Mouse (Mus musculus): ENCODE measurements at regions not wholly inside any gene's neighbourhood (a gene's known extent, or its start where the extent isn't known, plus 50 kb on each side); places are given as distances from the start of the nearest gene placed in this dataset.
"Not testable (repeated sequence)": the region's sequence is repeated elsewhere in the genome, so short reads cannot be mapped to it uniquely, and the experiment has no call there.

DNA sequence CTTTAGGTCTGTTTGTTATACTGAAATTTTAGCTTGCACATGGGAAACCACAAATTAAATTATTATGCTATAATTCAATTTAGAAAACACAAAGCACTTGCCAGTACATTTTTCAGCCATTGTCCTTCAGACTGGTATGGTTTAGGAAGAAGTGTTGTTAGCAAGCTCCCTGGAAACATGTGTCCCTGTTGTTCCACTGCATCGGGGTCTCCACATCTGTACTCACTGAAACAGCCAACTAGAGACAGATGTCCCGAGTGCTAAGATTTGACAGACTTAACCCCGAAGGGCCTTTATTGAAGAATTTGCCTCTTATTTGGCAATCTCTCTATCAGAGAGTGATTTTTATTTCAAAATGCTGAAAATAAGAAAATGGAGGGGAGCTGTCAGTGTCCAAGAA is 362.6 kb downstream of the Rfpl4b start:
- DNase-seq, result no peak

DNA sequence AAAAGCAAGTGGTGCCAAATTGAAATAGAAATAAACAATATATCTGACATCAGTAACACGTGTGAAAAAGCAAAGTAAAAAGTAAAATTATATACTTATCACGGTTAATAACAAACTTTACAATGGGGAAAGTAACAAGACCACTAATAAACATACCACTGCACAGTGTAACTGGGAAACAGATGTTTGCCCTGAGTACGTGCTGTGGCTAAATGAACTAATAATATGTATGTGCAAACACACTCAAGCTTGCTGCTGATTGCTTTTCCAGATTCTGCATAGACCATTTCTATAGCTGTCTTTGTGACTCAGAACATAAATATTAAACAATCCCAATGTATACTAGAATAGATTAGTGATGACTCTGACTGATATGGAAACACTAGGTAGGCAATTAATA is 363.2 kb downstream of the Rfpl4b start:
- no peak for DNase-seq

DNA sequence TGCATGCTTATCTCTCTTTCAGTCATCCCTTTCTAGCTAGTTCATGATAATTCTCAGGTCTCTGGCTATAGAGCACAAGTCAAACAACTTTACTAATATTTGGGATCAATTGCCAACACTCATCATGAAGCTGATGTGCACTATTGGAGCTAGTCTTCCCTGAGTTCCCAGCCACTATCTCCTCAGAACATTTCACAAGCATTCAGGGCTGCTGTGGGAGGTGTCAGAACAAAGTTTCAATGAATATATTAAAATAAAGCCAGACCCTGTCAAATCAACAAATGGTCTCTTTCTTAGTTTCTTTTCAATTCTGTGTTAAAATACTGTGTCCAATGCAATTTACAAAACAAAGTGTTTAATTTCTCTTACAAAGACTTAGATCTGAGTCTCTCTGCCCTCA is 364.8 kb downstream of the Rfpl4b start:
- DNase-seq, result no peak

DNA sequence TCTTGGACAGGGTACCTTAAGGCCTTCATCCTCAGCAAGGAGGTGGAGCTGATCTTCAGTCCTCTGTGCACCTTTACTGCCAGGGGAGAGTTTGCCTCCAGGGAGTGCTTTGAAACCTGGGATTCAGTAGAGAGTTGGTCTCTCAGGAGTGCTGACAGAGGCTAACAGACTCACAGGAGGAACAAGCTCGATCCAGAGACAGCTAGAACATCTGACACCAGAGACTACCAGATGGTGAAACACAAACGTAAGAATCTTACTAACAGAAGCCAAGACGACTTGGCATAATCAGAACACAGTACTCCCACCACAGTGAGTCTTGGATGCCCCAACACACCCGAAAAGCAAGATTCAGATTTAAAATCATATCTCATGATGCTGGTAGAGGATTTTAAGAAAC is 372.3 kb downstream of the Rfpl4b start:
- DNase-seq, result no peak

DNA sequence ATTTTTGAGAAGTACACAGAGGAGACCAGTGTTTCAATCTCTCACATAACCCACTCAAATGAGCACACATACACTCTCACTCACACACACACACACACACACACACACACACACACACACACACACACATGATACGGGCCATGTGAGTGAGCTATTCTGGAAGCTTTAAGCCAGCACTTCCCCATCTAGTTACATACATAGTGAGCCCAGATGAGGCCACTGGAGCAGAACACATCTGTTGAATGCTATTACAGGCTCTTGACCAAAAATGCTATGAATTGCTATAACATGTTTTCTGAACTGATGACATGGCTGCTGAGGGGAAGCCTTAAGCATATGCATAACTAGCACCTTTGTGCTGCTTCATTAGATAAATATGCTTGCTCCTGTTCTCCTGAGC is 373.9 kb downstream of the Rfpl4b start:
- DNase-seq, result no peak

DNA sequence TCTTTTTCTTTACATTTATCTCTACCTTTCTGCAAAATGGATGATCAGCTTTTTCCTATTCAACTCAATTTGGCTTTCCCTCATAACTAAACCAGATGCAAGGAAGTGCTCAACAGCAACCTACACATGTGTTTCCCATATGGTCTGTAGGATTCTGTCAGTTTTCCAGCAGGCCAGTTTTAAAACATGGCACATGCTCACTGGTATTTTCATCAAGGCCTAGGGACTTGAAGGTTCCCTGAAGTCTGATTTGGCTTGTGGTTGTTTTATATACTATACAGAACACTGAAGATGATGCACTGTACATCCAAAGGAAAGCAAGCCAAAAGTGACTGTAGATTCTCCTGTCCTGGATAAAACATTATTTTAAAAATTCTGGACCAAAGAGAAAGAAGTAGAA is 374.3 kb downstream of the Rfpl4b start:
- DNase-seq, result no peak

DNA sequence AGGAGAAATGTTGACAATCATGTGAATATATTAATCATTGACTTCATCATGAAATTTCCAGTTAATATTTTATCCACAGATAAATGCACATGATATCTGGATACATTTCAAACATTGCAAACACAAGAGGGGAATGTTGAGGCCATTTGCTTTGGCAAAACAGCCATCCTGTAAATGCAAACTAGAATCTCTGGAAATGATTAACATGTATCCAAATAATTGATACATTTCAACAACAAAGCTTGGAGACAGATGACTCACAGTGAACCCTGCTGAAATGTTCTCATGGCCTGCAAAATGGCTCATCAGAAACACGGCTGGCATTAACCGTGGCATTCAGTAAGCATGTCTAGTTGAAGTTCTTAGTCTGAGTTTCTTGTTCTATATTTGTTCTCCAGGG is 382.3 kb downstream of the Rfpl4b start:
- no peak for DNase-seq

DNA sequence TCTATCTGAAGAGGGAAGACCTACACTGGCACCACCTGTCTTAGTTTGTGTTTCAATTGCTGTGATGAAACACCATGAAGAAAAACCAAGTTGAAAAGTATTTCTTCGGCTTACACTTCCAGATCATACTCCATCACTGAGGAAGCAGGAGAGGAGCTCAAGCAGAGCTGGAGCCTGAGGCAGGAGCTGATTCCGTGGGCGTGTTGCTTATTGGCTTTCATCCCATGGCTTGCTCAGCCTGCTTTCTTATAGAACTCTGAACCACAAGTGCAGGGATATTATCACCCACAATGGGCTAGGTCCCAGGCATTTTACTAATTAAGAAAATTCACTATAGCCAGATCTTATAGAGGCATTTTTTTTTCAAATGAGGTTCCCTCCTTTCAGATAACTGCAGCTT is 384.7 kb downstream of the Rfpl4b start:
- no peak for DNase-seq

DNA sequence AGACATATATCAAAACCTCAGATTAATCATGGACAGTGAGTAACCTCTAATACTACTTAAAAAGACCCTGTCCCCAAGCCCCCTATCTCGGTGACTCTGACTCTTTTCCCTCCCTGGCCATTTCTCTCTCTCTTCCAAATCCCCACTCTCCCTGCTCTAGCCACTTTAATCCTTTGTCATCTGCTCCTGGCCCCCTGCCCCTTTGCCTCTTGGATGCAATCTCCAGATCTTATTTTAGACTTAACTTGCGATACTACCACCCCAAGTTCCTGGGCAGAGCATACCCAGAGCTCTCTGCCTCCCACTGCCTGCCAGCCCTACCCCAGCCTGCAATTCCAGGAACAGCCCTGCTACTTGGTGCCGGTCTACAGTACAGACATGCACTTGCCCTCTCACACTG is 400.0 kb downstream of the Rfpl4b start:
- no peak for DNase-seq

DNA sequence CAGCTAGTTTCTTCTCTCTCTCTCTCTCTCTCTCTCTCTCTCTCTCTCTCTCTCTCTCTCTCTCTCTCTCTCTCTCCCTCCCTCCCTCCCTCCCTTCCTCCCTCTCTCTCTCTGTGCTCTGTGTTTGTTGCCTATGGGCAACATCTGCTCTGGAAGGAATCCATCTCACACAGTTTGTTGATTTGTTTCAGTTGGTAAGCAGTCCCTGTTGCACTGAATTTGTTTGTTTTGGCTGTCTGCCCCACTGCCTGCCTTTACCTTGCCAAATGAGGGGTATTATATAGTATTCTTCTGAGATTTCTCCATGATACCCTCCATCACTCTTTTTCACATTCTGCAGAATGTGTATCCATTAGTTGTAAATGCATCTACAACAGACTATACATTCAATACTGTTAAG is 401.8 kb downstream of the Rfpl4b start:
- no peak for DNase-seq

DNA sequence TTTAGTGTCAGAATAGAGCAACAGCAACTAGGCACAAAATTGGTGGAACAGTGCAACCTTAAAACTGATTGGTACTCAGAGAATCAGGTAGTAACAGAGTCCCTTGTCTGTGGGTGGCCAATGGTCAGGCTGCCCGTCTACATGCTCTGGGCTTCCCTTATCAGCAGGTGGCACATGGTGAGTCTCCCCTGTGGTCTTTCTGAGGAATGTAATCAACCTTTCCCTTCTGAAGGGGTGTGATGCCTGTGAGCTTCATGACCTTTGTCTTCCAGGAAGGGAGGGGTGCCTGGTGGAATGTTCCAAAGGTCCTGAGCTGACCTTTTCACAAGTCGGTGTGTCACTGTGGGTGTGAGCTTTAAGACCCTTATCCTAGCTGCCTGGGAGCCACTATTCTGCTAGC is 438.4 kb downstream of the Rfpl4b start:
- no peak for DNase-seq

DNA sequence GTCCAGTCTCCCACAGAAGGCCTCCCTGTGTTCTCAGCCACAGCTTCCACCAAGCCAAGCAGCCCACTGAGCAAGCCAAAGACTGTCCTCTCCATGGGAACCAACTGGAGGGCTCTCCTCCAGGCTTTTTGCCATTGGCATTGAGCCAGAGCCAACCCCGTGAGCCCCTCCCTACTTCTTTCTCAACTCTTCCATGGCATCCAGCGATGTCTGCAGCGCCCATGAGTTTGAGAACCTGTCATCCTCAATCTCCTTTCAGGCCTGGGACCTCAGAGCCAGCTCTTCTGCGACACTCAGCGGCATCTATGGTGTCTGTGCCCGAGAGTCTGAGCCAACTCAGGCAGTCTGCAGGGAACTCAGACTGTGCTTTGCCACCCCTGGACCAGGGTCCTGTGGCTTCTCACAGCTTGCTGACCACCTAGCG is 439.7 kb downstream of the Rfpl4b start:
- peak; percentile 26 for DNase-seq

DNA sequence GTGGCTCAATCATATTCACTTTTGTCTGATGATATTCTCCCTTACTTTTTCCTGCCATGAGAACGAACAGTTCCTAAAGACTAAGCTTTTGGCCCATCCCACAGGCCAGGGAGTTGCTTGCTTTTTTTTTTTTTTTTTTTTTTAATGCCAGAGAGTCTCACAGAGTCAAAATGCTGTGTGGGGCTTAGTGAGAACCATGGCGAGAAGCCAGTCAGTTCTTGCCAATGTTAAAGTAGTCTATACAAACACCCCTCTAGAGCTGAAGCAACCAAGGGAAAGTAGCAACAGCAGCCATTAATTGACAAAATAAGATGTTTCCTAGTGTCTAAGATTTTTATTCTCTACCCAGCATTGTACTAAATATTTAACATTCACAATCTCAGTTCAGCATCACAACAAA is 441.2 kb downstream of the Rfpl4b start:
- DNase-seq, result peak; percentile 17

DNA sequence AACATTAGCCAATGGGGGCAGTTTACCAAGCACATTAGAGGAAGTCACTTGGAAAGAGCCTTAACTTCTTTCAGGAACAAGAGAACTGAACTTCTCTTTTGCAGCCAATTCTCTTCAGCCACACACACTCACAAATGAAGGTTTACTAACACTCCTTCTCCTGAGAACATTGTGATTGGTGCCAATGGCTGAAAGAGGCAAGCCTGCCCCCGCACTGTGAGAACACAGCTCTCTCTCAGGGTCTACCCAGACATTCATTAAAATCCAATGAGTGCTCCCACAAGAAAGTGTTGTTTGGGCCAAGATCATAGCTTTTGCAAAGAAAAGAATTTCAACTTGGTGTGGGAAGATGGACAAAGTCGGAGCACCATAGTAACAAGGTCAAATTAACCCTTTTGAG is 454.8 kb downstream of the Rfpl4b start:
- no peak for DNase-seq

DNA sequence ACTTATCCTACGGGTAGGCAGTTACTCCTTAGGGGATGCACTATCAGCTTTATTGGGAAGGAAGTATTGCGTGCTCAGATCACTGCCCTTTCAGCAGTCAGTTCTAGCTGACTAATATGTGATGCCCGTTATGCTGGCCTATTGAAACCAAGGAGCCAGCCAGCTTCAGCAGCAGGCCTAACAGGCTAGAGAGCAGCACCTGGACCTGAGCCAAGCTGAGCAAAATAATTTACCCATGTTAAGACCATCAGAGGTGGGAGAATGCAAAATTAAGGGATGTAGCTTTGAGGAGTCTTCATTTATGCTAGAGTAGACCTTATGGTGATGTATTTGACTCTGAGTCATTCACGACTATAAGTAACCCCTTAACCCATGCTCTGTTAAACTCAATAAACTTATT is 456.7 kb downstream of the Rfpl4b start:
- DNase-seq, result no peak

DNA sequence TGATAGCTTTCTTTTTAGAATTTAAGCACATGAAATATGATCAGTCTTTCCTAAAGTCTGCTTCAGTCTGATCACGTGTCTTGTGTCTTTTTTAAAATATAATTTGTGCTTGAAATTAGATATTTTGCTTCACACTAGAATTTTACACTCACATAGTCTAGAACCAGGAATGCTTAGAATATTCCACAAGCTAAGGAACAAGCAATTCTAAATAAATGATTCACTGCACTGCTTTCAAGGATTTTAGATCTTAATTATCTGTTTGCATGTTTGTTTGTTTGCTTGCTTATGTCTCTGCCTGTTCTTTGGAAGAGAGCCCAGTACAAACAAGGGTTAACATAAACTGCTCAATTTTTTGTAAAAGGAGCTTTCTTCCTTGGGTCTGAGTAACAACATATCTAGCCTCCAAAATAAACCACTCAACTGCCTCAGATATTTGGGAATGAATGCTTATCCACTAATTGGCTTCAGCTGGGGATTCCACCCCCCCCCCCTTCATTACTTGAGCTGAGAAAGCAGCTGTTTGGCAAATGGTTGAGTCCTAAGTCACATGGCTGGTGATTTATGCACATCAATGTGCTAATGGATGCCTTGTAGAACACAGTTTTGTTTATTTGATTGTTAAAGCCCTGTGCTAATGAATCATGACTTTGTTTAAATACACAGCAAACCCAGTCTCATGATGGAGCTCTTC is 463.9 kb downstream of the Rfpl4b start:
- no peak for DNase-seq

DNA sequence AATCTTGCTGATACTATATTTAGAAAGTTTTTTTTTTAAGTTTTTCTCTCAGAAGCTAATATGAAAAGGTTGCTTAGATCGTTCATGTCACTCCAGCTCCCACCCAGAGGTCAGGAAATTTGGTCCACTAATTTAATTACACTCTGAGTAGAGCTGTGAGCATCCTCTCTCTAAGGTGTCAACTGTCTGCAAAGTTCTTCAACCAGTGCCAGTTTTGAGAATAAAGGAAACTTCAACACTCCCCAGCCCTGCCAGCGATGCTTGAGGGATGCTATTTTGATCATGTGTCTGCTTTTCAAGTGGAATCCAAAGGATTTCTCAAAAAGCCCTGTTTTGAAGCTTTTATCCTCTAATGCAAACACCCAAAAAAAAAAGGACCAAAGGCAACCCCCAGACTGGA is 467.6 kb downstream of the Rfpl4b start:
- DNase-seq, result no peak

DNA sequence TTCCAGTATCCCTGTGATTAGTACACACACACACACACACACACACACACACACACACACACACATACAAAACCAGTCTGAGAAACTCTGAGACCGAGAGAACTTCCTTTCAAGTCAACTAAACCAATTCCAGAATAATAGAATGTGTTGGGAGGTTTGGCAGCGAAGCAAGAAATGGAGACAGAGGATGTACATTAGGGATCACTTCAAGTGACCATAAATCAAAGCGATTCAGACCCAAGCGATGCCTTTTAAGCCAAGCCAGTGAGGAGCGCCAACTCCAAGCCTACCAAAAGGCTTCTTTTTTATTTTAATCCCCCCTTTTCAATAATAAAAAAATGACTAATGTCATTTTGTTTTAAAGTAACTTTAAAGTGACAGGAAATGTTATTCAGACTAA is 468.1 kb downstream of the Rfpl4b start:
- DNase-seq, result no peak

DNA sequence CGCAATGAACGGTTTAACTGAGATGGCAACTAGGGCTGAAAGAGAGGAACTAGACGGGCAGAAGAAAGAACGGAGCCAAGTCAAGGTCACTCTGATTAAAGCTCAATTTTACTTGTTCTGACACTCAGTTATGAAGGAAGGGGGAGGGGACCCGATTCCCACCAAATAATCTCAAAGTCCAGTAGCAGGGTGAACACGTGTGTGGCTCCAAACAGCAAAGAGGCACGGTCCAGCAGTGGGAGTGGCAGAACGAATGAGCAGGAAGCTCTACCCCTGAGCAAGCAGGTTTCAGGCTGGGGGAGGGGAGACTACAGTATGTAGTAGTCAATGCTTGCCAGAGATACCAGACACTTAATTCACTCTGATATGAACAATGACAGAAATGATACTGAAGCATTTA is 474.6 kb downstream of the Rfpl4b start:
- not testable (repeated sequence) for DNase-seq

DNA sequence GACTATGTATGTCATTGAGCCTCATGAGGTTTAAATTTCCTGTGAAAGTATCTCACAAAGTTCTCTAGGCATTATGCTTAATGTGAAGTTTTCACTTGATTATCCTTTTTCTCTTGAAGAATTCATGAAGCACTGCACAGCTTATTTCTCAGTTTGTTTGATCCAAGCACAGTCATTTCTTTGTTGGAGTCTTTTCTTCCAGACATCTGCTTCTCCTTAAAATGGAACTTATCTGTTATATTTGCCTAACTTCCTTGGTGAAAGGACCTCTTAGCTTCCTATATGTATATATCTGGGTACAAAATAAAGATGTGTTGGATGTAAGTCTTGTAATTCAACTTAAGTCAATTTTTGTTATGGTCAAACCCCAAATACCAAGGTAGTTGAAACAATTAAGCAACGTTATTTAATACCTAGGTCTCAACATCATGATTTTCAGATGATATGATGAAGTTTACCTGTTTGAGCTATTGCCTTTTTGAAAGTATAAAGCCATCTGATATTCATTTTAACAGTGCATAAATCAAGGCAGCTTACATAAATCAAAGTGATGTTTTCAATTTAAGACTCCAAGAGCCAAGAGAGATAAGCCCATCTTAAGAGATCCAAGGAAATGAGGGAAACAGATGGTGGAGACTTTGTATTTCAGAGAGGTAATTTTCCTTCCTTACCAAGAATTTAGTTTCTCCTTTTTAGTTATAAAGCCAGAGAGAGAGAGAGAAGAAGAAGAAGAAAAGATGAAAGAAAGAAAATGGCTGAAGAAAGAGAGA is 481.0 kb downstream of the Rfpl4b start:
- no peak for DNase-seq

DNA sequence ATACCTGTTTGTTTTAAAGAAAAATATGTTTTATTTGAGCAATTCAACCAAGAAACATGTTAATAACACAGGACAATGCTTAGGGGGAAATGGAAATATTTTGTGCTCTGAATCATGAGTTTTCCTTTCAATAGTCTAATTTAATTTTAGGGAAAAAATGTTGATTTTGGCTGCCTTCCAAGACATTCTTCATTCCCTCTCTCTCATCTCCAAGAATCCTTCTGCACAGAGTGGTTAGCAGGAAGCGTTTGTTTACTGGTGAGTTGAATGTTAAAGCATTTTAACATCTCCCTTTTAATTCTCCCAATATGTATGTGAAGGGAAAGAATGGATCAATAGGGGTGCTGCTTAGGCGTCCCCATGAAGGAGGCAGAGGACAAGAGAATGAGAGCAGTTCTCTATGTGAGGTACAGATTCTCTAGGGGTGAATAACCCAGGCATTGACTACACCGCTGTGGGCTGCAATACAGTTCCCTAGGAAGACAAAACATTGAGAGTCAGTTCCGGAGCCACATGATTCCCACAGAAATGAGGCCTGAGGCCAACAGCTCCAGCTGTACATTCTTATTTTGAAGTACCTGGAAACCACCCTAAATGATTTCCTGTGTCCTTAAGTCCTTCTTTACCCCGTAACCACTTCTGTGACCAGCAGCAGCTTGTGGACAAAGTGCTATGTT is 512.7 kb downstream of the Rfpl4b start:
- peak; percentile 1 for DNase-seq

DNA sequence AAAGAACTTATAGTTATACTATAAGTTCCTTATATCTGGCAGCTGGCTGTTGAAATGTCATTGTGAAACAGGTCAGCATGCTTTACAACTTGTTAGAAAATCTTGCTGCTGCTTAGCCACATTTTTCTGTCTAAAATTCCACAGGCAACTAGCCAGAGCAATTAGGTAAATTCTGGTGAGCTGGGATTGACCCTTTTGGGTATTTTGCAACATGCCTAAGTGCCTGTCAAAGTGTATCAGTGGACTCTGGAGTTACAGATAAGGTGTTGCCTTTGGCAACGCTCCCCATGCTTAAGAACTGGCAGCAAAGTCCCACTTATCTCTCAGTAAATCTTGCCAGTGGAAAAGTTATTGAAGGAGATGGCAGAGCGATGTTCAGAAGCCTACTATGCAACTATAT is 525.9 kb downstream of the Rfpl4b start:
- DNase-seq, result peak; percentile 35

DNA sequence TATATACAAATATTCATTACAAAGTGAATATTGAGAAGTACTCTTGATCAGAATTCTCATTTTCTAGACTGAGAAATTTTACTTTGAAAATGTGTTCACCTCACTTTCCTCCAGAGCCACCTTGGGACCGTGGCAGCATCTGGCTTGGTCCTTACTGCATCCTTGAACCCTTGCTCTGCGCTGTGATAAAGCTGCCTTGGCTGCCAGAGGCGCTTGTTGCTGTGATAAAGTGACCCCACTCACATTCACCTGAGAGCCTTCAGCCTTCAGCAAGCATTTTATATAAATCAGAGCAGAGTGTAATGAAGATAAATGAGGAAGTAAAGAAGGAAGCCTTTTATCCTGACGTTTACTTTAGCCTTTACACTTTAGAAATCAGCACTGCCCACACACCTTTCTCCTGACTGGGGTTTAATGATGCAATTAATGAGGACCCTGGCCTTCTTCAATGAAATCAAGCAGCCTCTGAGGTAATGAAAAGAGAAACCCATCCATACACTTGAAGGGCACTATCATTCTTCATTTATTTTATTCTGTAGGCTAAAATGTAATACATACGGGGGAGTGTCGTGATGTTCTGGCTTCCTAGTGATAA is 532.8 kb downstream of the Rfpl4b start:
- DNase-seq, result no peak

DNA sequence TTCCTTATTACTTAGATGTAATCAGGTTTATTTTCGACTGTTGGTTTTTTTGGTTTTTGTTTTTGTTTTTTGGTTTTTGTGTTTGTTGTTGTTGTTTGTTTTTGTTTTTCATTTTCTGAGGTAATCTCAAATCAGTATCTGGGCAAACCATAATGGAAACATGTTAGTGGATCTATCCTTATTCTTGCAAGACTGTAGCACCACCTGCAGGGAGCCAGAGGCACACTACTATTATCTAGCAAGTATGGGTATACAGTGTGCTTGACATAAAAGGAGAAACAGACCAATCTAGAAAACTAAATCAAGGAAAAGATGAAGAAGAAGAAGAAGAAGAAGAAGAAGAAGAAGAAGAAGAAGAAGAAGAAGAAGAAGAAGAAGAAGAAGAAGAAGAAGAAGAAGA is 552.4 kb downstream of the Rfpl4b start:
- peak; percentile 26 for DNase-seq

Data from lung, postnatal 14 days (tissue).